Mouse (Mus musculus): Measurements from ENCODE around the gene Bcl11b.

DNA sequence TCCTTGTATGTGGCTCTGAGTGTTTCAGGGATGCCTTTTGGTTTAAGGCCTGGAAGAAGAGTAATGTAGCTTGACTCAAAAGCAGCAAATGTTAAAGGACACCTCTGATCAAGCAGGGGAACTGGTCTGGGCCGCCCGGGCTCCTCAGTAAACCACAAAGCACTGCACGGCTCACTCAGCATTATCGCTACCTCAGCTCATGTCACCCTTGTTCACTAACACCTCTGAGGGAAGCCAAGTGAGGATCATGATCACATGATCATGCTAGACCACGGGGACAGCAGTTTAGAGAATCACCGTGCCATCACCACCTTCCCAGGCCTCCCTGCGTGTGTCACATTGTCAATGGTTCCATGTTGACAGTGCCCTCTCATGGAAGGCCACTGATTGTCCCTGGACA, 81.8 kb downstream of the Bcl11b start:
- TF ChIP-seq POLR2AphosphoS2 (IDR thresholded peaks at IDR 0.05; ENCODE audit: insufficient read length, low read depth) (no peak), POLR2A (IDR thresholded peaks at IDR 0.05; ENCODE audit: insufficient read length, low read depth) (no peak), TCF12 (IDR thresholded peaks at IDR 0.05; ENCODE audit: insufficient read depth, poor library complexity, severe bottlenecking) (no peak)

All from myocyte (in vitro differentiated cells).